Mouse (Mus musculus) midbrain, embryonic 12.5 days (tissue): ENCODE data around the gene Tspan33. TPM values are rescaled to one million over a fixed set of nuclear protein-coding genes. Genes with fewer than 3 reads are reported as not detected.
"Not testable (repeated sequence)": the region's sequence is repeated elsewhere in the genome, so short reads cannot be mapped to it uniquely, and the experiment has no call there.

Source experiments
- ATAC-seq: fragments of 200-750 bp; cut with Nextera tagmentation; 2 replicates; pipeline ENCODE4 v1.8.0; 2017; ENCODE audit warnings: low read depth, moderate TSS enrichment, moderate library complexity; ENCODE audit not compliant: low FRiP score
- H3K27ac ChIP-seq: fragments of 300-500 bp; sonication (generic); replicated peaks from 2 replicates; pipeline ENCODE4 v1.5.1; 2016; ENCODE audit warnings: mild to moderate bottlenecking
- H3K27me3 ChIP-seq: fragments of 300-500 bp; sonication (generic); 2 replicates; pipeline ENCODE4 v1.6.1; 2016; ENCODE audit warnings: mild to moderate bottlenecking
- H3K36me3 ChIP-seq: fragments of 300-500 bp; sonication (generic); 2 replicates; pipeline ENCODE4 v1.6.1; 2016
- H3K4me1 ChIP-seq: fragments of 300-500 bp; sonication (generic); 2 replicates; pipeline ENCODE4 v1.6.1; 2016
- H3K4me2 ChIP-seq: fragments of 300-500 bp; sonication (generic); replicated peaks from 2 replicates; pipeline ENCODE4 v1.6.1; 2016; ENCODE audit warnings: mild to moderate bottlenecking, moderate library complexity
- H3K4me3 ChIP-seq: fragments of 300-500 bp; sonication (generic); 2 replicates; pipeline ENCODE4 v1.5.1; 2016; ENCODE audit warnings: mild to moderate bottlenecking
- H3K9ac ChIP-seq: fragments of 300-500 bp; sonication (generic); replicated peaks from 2 replicates; pipeline ENCODE4 v1.6.1; 2016; ENCODE audit warnings: mild to moderate bottlenecking, moderate library complexity
- H3K9me3 ChIP-seq: fragments of 300-500 bp; sonication (generic); 2 replicates; pipeline ENCODE4 v1.6.1; 2016; ENCODE audit warnings: mild to moderate bottlenecking
- WGBS: fragments of 180-500 bp; shearing (Covaris S2); methylation state at CpG from one replicate; pipeline ENCODE4 v1.1.7; 2016; 5-methylcytosine and 5-hydroxymethylcytosine counted together
- polyA plus RNA-seq: library from polyadenylated mRNA; unstranded; fragments of >200 nt; fragmentation: Nextera tagmentation; extraction: Ambion mirVana; gene quantifications from 2 replicates; pipeline ENCODE4 v1.2.1, GENCODE M21; 2016

Gene Tspan33
- polyA plus RNA-seq, 1 experiment from 2014 or later: 7.7 TPM

GRCm38 (mm10) chr6:29679947-29680550, 14.0 kb upstream of the Tspan33 start:
- WGBS: 94% methylated on average over 10 of the region's 10 CpGs
- not testable (repeated sequence) for H3K27ac ChIP-seq, H3K9ac ChIP-seq, H3K9me3 ChIP-seq, ATAC-seq, H3K36me3 ChIP-seq, H3K4me2 ChIP-seq, H3K4me3 ChIP-seq, H3K27me3 ChIP-seq, H3K4me1 ChIP-seq

- Histone ChIP-seq H3K36me3 (no peaks in the 10 kb centered on the region), H3K27me3 (no peaks in the 10 kb centered on the region), H3K27ac (no peak overlapping the region), H3K4me3 (no peak overlapping the region), H3K4me2 (no peak overlapping the region), H3K4me1 (no peaks in the 10 kb centered on the region), H3K9ac (no peak overlapping the region), H3K9me3 (no peaks in the 10 kb centered on the region)
- WGBS: 87% methylated on average over 4 of the region's 4 CpGs
- no peak for ATAC-seq
Measured at GRCm38 (mm10) chr6:29681853-29682252, 12.2 kb upstream of the Tspan33 start.

- H3K9ac ChIP-seq: no peak overlapping the region
- H3K9me3 ChIP-seq: no peaks in the 10 kb centered on the region
- WGBS: 87% methylated on average over 4 of the region's 4 CpGs
- no peak overlapping the region for H3K27ac ChIP-seq
- H3K36me3 ChIP-seq: no peaks in the 10 kb centered on the region
- H3K4me2 ChIP-seq: no peak overlapping the region
- no peaks in the 10 kb centered on the region for H3K4me1 ChIP-seq
- no peaks in the 10 kb centered on the region for H3K27me3 ChIP-seq
- no peak overlapping the region for H3K4me3 ChIP-seq
- ATAC-seq: no peak
Measured at GRCm38 (mm10) chr6:29684686-29685085, 9.3 kb upstream of the Tspan33 start.

- H3K4me1 ChIP-seq: no peaks in the 10 kb centered on the region
- 79% methylated on average over 4 of the region's 4 CpGs for WGBS
- no peak for ATAC-seq
Measured at GRCm38 (mm10) chr6:29685952-29686351, 8.1 kb upstream of the Tspan33 start.

DNA sequence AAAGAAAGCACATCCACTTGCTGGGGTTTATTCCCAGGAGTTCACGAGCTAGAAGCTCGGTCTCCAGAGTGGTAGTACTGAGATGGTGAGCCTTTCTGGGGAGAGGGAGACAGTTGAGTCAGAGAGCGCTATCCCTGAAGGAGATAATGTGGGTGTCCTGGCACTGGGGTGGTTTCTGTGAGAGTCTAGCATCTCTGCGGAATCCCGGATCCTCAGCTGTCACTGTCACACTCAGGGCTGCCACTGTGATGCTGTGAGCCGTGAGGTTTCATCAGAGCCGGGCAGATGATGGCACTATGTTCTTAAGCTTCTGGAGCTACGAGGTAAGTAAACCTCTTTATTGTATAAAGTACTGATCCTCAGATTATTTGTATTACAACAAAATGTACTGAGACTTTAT, 4.6 kb upstream of the Tspan33 start:
- Histone ChIP-seq H3K9ac (no peak overlapping the region), H3K27me3 (peaks cover 24% of the 10 kb centered on the region), H3K36me3 (no peaks in the 10 kb centered on the region), H3K4me3 (no peak overlapping the region), H3K9me3 (no peaks in the 10 kb centered on the region), H3K27ac (no peak overlapping the region), H3K4me1 (peaks cover 7% of the 10 kb centered on the region; the same call in 1 of the 2 replicates), H3K4me2 (no peak overlapping the region)
- WGBS: 77% methylated on average over 8 of the region's 8 CpGs
- no peak for ATAC-seq

More at GRCm38 (mm10) chr6:29685952-29686351, 8.1 kb upstream of the Tspan33 start:
- no peak overlapping the region for H3K9ac ChIP-seq
- no peak overlapping the region for H3K4me3 ChIP-seq
- H3K27ac ChIP-seq: no peak overlapping the region
- H3K36me3 ChIP-seq: no peaks in the 10 kb centered on the region
- H3K9me3 ChIP-seq: no peaks in the 10 kb centered on the region
- H3K4me2 ChIP-seq: no peak overlapping the region
- H3K27me3 ChIP-seq: no peaks in the 10 kb centered on the region

DNA sequence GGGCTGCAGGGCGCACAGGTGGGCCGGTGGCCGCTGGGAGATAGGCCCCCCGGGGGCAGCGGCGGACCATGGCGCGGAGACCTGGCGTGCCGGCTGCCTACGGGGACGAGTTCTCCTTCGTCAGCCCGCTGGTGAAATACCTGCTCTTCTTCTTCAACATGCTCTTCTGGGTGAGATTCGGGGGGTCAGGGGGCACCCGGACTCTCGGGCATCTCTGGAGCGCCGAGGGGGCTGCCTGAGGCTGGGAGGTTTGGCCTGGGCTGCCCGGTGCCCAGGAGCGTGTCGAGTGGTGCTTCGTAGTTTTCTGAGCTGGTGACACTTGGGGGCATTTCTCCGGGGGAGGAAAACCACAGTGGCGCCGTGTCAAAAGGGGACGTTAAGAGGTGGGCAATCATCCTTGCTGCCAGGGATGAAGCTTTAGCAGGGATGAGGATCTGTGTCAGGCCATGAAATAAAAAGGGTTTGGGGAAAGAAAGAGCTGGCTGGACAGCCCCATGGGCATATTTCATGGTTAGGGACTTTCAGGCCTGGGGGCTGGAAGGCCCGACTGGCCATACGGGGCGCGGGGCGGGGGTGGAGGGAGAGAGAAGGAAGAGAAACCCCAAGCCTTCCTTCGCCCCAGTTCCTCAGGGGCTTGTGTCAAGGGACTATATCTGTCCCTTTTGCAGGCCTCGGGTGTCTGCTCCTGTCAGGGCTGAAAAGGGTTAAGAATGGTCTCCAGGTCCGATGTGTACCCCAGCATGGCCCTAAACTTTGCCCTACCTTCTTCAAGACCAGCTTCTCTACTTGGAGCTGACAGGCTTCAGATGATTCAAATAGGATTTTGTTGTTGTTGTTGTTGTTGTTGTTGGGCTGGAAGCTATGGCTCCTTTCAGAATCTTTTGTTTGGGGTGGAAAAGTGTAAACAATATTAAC, 610 bp downstream of the Tspan33 start:
- H3K4me3 ChIP-seq: peak overlapping the region; percentile 65

GRCm38 (mm10) chr6:29695290-29695674, 1.3 kb downstream of the Tspan33 start:
- WGBS: 40% methylated on average over 3 of the region's 3 CpGs
- Histone ChIP-seq H3K9ac (no peak overlapping the region), H3K4me3 (peak overlapping the region; percentile 65; the same call in 1 of the 2 replicates), H3K9me3 (no peaks in the 10 kb centered on the region), H3K27ac (no peak overlapping the region), H3K27me3 (peaks cover 49% of the 10 kb centered on the region), H3K36me3 (no peaks in the 10 kb centered on the region), H3K4me1 (peaks cover 19% of the 10 kb centered on the region), H3K4me2 (peak overlapping the region; percentile 90)
- ATAC-seq: no peak

More for the DNA sequence above, 610 bp downstream of the Tspan33 start:
- H3K4me1 ChIP-seq: peaks cover 19% of the 10 kb centered on the region
- H3K4me2 ChIP-seq: peak overlapping the region; percentile 90
- peaks cover 49% of the 10 kb centered on the region for H3K27me3 ChIP-seq
- ATAC-seq: peak; percentile 55; the same call in 1 of the 2 replicates
- WGBS: 3% methylated on average over 35 of the region's 35 CpGs
- no peaks in the 10 kb centered on the region for H3K9me3 ChIP-seq
- H3K27ac ChIP-seq: no peak overlapping the region
- H3K9ac ChIP-seq: peak overlapping the region; percentile 65
- H3K36me3 ChIP-seq: no peaks in the 10 kb centered on the region

DNA sequence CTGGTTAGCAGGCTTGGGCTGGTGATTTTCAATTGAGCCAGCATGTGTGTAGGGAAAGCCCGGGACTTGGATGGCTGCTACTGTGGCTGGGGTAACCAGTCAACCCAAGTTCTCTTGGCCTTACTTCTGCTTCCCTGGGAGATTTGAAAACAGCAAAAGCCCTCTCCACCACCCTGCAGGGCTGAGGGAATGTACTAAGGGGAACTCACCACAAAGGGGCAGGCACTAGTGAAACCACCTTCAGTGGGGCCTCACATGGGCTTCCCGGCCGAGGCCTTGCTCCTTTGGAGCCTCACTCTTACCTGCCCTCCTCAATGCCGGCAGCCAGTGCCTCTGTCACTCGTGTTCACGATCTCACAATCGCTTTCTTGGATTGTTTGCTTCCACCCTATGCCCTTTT, 2.0 kb downstream of the Tspan33 start:
- no peak for ATAC-seq
- H3K4me3 ChIP-seq: no peak overlapping the region
- H3K9me3 ChIP-seq: no peaks in the 10 kb centered on the region
- no peak overlapping the region for H3K27ac ChIP-seq
- peaks cover 49% of the 10 kb centered on the region for H3K27me3 ChIP-seq
- H3K9ac ChIP-seq: no peak overlapping the region
- H3K36me3 ChIP-seq: no peaks in the 10 kb centered on the region
- H3K4me1 ChIP-seq: peaks cover 19% of the 10 kb centered on the region
- H3K4me2 ChIP-seq: no peak overlapping the region
- 70% methylated on average over 7 of the region's 7 CpGs for WGBS

DNA sequence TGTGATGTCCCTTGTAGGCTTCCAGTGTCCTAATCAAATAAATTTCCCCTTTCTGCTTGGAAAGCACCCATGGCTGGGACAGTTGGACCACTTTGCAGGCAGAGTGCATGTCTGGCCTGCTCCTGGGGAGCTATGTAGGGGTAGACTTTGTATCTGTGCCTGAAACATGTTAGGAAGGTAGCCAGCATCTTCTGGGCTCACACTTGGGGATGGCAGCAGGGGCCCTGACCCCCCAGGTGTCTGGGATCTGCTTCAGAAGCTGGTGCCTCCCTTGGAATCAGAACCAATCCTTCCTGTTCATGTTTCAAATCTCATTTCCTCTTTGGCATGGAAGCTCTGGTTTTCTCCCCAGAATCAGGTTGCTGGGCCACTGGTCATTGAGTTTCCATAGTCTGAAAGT, 3.1 kb downstream of the Tspan33 start:
- no peak overlapping the region for H3K4me2 ChIP-seq
- H3K9me3 ChIP-seq: no peaks in the 10 kb centered on the region
- H3K9ac ChIP-seq: no peak overlapping the region
- H3K4me3 ChIP-seq: no peak overlapping the region
- H3K4me1 ChIP-seq: peaks cover 19% of the 10 kb centered on the region
- no peaks in the 10 kb centered on the region for H3K36me3 ChIP-seq
- 0 out of 2 replicates have a peak overlapping the region, but pooled peaks have one; percentile 10 for H3K27ac ChIP-seq
- H3K27me3 ChIP-seq: peaks cover 38% of the 10 kb centered on the region
- no peak for ATAC-seq

DNA sequence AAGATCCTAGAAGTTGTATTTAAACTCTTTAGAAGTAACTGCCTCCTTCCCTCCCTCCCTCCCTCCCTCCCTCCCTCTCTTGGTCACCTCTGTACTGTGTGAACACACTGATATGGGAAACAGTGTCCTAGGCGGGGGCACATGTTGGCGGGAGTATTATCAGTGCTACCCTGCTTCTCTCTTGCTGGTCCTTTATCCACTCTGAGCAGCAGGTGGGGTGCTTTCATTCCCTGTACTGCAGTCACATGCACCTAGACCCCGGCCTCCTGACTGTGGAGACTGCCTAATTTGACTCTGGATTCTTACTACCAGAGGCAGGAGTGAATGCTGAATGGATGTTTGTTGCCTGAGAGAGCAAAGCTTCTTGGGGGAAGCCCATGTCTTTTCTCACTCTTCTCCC, 3.5 kb downstream of the Tspan33 start:
- no peak overlapping the region for H3K4me2 ChIP-seq
- no peak overlapping the region for H3K27ac ChIP-seq
- no peaks in the 10 kb centered on the region for H3K9me3 ChIP-seq
- H3K36me3 ChIP-seq: no peaks in the 10 kb centered on the region
- 38% methylated on average over 3 of the region's 3 CpGs for WGBS
- no peak overlapping the region for H3K4me3 ChIP-seq
- peaks cover 19% of the 10 kb centered on the region for H3K4me1 ChIP-seq
- H3K9ac ChIP-seq: no peak overlapping the region
- peaks cover 35% of the 10 kb centered on the region for H3K27me3 ChIP-seq
- no peak for ATAC-seq

- H3K9me3 ChIP-seq: no peaks in the 10 kb centered on the region
- no peak overlapping the region for H3K4me3 ChIP-seq
- H3K27ac ChIP-seq: no peak overlapping the region
- peaks cover 13% of the 10 kb centered on the region for H3K4me1 ChIP-seq
- no peaks in the 10 kb centered on the region for H3K36me3 ChIP-seq
- no peak for ATAC-seq
- H3K9ac ChIP-seq: no peak overlapping the region
- H3K27me3 ChIP-seq: peaks cover 25% of the 10 kb centered on the region
- H3K4me2 ChIP-seq: no peak overlapping the region
- 88% methylated on average over 7 of the region's 7 CpGs for WGBS
Measured at GRCm38 (mm10) chr6:29699085-29699745, 5.2 kb downstream of the Tspan33 start.

DNA sequence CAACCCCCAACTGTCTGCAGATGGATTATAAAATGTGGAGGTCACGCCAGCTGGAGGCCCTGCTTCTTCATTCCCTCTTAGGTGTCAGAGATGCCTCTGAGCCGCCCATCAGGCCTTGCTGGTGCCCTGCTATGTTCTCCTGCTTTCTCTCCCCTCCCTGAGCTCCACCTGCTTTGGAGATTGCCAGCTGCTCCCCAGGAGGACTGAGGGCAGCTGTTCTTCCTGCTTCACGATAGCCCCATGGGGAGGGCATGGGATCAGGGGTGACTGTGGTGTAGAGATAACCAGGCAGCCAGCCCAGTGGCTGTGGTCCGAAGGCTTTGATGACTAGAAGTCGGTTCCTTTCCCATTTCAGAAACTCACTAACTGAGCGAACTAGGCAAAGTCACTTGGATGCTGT, 7.0 kb downstream of the Tspan33 start:
- H3K27me3 ChIP-seq: peaks cover 18% of the 10 kb centered on the region
- no peaks in the 10 kb centered on the region for H3K9me3 ChIP-seq
- no peak overlapping the region for H3K4me3 ChIP-seq
- no peaks in the 10 kb centered on the region for H3K4me1 ChIP-seq
- H3K36me3 ChIP-seq: no peaks in the 10 kb centered on the region
- H3K9ac ChIP-seq: no peak overlapping the region
- no peak overlapping the region for H3K4me2 ChIP-seq
- no peak overlapping the region for H3K27ac ChIP-seq
- no peak for ATAC-seq
- WGBS: 70% methylated on average over 6 of the region's 6 CpGs
